Mouse (Mus musculus): ENCODE data around the gene Haus6.

The Haus6 gene

DNA sequence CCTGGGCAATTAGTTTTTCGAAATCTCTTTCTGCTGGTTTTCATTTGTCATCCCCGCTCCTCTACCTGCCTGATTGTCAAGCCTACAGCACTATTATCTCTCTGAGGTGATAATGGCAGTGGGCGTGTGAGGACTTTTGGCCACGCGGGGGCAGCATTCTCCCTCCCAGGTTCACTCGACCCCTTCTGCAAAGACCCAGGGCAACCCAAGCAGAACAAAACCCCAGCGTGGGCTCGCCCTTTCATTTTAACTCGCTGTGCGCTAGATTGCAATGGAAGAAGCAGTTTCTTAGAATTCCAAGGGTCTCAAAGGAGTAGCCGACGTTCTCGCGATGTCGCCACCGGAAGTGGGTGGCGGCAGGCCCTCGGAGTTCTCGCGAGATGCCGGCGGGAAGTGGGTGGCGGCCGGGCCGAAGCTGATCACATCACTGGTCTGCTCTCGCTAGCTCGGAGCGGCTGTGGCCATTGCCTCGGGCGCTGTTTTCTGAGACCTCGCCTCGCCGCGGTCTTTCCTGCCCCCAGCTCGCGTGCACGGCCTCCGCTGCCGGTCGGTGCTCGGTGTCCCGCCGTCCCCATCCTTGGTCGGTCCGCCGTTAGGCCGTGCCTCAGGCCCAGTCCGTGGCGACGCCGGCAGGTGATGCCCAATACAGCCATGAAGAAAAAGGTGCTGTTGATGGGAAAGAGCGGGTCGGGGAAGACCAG lies 36.4 kb downstream of the Haus6 start, which contains the start of gene Rraga:
Rraga (plus strand) TSS at position 386 of the 701 bp plus-strand sequence.
- DNase-seq (ENCODE audit: low spot score in 2 of 2), result peak; percentile 95 to 96

GRCm38 (mm10) chr4:86574939-86575282 lies 36.9 kb downstream of the Haus6 start:
- no peak for DNase-seq (ENCODE audit: low spot score in 2 of 2)

DNA sequence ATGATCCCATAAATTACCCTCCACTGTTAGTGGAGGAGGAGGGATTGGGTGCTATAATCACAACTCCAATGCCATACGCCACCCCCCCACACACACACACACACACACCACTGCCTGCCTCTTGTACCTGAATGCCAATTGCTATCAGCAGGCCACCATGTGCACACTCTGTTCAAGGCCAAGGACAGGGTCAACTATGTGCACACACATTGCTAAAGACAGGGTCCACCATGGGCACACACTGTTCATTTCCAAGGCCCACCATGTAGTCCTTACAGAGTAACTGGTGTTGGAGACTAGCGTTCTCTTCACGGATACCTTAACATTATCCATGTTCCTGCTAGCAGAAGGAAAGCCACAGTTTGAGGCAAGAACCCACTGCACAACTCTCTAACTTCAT lies 50.8 kb downstream of the Haus6 start:
- no peak for DNase-seq (ENCODE audit: low spot score in 2 of 2)

- DNase-seq (ENCODE audit: low spot score in 2 of 2), result no peak
These were observed 52.8 kb downstream of the Haus6 start for GRCm38 (mm10) chr4:86559006-86559405.

DNA sequence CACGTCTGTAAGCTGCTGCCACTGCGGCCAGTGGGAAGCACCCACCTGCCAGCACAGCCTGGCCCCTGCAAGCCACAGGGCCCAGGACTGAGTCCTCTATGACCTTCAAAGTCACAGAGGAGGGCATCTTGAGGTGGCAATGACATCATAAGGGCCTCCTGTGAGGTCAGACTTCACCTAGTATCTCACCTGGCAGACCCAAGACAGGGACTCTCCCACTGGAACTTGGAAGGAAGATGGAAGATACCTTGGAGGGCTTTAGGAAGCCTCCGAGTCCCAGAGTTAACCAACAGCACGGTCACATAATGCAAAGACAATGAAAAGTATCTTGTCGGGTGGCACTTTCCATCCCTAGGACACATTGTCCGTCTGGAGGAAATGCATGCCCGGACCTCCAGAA lies 53.6 kb downstream of the Haus6 start, which contains the start of gene Saxo1:
Saxo1 (minus strand) TSS at position 101 of the 400 bp plus-strand sequence.
- DNase-seq (ENCODE audit: low spot score in 2 of 2), result no peak

- DNase-seq (ENCODE audit: low spot score in 2 of 2), result no peak
These were observed 54.5 kb downstream of the Haus6 start for GRCm38 (mm10) chr4:86557371-86557770.

DNA sequence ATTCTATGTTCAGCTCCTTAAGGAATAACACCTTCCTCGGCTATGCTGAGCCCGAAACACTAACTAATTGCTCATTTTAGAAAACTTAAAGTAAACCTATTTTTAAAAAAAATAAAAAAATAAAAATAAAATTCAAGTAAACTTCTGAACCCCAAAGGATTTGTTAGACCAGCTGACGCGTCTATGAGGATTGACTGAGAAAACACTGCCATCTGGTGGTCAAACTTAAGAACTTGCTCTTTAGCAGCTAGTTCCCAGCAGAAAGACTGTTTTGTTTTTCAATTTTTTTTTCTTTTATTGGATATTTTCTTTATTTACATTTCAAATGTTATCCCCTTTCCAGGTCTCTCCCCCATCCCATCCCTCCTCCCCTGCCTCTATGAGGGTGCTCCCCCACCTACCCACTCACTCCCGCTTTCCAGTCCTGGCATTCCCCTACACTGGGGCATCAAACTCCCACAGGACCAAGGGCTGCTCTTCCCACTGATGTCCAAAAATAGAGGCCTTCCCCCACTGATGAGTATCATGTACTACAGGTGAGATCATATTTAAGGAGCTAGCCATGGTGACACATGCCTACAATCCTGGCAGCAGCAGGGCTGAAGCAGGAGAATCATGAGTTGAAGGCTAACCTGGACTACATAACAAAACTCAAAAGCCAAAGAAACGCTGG lies 56.7 kb downstream of the Haus6 start:
- peak in 1 of 2 experiments; percentile 6 for DNase-seq (ENCODE audit: low spot score in 2 of 2)

- no peak for DNase-seq (ENCODE audit: low spot score in 2 of 2)
These were observed 63.5 kb downstream of the Haus6 start for GRCm38 (mm10) chr4:86548332-86548731.

DNA sequence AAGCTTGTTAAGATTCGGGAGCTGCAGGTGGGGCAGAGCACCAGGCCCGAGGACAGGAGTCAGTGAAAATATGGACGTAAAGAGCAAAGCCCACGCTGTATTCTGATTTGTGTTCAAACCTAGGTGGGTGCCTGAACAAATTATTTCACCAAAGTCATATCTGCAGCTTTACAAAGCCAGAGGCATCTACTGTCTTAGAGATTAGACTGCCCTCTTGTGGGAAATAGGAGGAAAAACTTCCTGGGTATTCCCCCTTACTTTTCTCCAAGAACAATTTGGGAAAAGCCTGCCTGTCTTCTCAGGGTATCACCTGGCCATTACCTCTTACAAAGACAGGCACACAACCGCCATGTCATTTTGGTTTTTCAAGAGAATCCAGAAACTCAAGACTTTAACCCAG lies 66.2 kb downstream of the Haus6 start:
- no peak for DNase-seq (ENCODE audit: low spot score in 2 of 2)

- no peak for DNase-seq (ENCODE audit: low spot score in 2 of 2)
These were observed 67.9 kb downstream of the Haus6 start for GRCm38 (mm10) chr4:86543999-86544398.

DNA sequence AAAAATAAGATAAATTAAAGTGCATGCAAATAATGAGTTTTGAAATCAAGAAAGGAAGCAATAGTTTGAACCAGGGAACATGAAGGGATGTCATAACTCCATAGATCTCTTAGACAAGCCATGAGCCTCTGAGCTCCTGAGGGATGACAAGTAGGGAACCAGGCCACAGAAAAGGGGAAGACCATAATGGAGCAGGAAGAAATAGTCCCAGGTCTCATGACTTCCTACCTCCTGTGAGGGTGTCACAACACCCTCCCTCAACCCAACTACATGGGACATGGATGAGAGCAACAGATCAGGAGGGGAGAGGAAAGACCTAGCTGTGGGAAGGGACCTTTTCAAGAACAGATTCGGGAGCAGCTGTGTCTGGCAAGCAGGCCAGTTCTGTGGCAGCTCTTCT lies 70.3 kb downstream of the Haus6 start:
- DNase-seq (ENCODE audit: low spot score in 2 of 2), result no peak

- DNase-seq (ENCODE audit: low spot score in 2 of 2), result no peak
These were observed 72.9 kb downstream of the Haus6 start for GRCm38 (mm10) chr4:86538936-86539335.

- peak; percentile 4 to 39 for DNase-seq (ENCODE audit: low spot score in 2 of 2)
These were observed 73.9 kb downstream of the Haus6 start for GRCm38 (mm10) chr4:86537972-86538371.

GRCm38 (mm10) chr4:86534091-86534481 lies 77.8 kb downstream of the Haus6 start:
- no peak for DNase-seq (ENCODE audit: low spot score in 2 of 2)

GRCm38 (mm10) chr4:86533406-86534090 lies 78.3 kb downstream of the Haus6 start:
- DNase-seq (ENCODE audit: low spot score in 2 of 2), result no peak

- DNase-seq (ENCODE audit: low spot score in 2 of 2), result no peak
These were observed 82.7 kb downstream of the Haus6 start for GRCm38 (mm10) chr4:86529161-86529560.

All from natural killer cell, adult 2 months (primary cell).